In the genomic region with DNA sequence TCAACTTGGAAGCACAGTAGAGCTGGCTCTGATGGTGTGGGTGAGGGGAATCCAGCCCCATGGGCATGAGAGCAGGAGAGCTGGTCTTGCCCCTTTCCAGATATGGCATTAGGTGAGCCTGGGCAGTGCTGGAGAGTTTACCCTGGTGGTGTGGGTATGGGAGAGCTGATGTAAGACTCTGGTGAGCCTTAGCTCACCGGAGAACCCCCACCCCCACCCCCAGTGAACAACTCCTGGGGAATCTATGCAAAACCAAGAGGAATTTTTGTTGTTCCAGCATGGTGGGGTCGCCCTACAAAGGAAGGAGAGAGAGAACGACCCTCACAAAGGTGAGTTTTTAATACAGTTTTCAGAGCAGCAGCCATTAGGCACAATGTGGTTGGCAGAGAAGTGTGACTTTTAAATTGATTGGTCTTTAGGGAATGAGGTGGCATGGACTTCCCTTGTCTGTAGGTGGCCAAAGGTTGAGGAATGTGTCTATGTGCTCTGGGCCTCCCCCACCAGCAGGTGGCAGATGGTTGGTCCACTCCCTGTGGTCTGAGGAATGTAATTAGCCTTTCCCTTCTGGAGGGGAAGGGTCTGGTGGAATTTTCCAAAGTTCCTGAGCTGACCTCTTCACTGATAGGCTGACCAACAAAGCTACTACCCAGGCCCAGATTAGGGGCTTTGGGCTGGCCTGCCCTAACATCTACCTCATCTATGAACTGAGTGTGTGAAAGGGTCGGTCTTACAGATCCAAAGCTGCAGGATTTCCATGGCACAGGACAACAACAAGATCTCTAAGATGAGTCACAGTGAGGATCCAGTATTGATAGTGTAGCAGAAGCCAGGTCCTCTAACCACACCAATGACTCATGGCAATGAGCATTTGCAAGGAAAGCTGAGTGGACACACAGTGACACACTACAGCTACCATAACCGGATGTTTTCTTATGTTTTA, we compare ENCODE assay signal across 8 mouse cellular contexts.
DNase-seq lines count a peak whose midpoint lies in the region; ATAC-seq and TF ChIP-seq lines count a peak whose summit lies in the region.
"Had no signal": no experiment of that assay in that cellular context is flagged by ENCODE, and none has a peak within 500 bp of the region (broad histone marks: within the 10 kb centered on the region; RNA-seq: fewer than 3 reads in every experiment).

No protein-coding gene starts in this region.

- H3K4me3 ChIP-seq in kidney, embryonic 15.5 days (replicated peaks): no peak overlapping the region
- H3K4me3 ChIP-seq in kidney, postnatal 0 days (replicated peaks; ENCODE audit: low read depth, low read length): no peak overlapping the region
- H3K4me3 ChIP-seq: midbrain, embryonic 13.5 days had no signal

- H3K9ac ChIP-seq in kidney, embryonic 15.5 days: no peak overlapping the region
- no peak overlapping the region for H3K9ac ChIP-seq in kidney, postnatal 0 days (ENCODE audit: low read depth, low read length)
- H3K9ac ChIP-seq: midbrain, embryonic 13.5 days had no signal

- 82% methylated on average over 5 of the region's 5 CpGs for WGBS in kidney, embryonic 15.5 days
- 86% methylated on average over 5 of the region's 5 CpGs for WGBS in kidney, postnatal 0 days

- no peak overlapping the region for H3K27ac ChIP-seq in kidney, embryonic 15.5 days
- H3K27ac ChIP-seq in kidney, postnatal 0 days: no peak overlapping the region
- H3K27ac ChIP-seq: midbrain, embryonic 13.5 days had no signal

- no peaks in the 10 kb centered on the region for H3K36me3 ChIP-seq in kidney, embryonic 15.5 days
- H3K36me3 ChIP-seq in kidney, postnatal 0 days (ENCODE audit: insufficient read depth, low read length): no peaks in the 10 kb centered on the region
- H3K36me3 ChIP-seq: midbrain, embryonic 13.5 days had no signal

- no peaks in the 10 kb centered on the region for H3K4me1 ChIP-seq in kidney, embryonic 15.5 days
- H3K4me1 ChIP-seq in kidney, postnatal 0 days (replicated peaks; ENCODE audit: insufficient read depth, low read length): no peaks in the 10 kb centered on the region
- H3K4me1 ChIP-seq: midbrain, embryonic 13.5 days had no signal

- H3K4me2 ChIP-seq in kidney, embryonic 15.5 days: no peak overlapping the region
- H3K4me2 ChIP-seq in kidney, postnatal 0 days (ENCODE audit: low read length): no peak overlapping the region
- H3K4me2 ChIP-seq: midbrain, embryonic 13.5 days had no signal

- H3K9me3 ChIP-seq in kidney, embryonic 15.5 days (replicated peaks): no peaks in the 10 kb centered on the region
- no peaks in the 10 kb centered on the region for H3K9me3 ChIP-seq in kidney, postnatal 0 days (replicated peaks; ENCODE audit: low read length)
- H3K9me3 ChIP-seq: midbrain, embryonic 13.5 days had no signal

- peak; percentile 60 for ATAC-seq in kidney, embryonic 15.5 days (replicated peaks; ENCODE audit: low FRiP score)
- no peak; the same call in 1 of the 2 replicates for ATAC-seq in kidney, postnatal 0 days (replicated peaks; ENCODE audit: low FRiP score, low read depth)
- ATAC-seq in megakaryocyte-erythroid progenitor cell, adult 5-6 weeks (replicated peaks; ENCODE audit: low FRiP score, low TSS enrichment, poor library complexity, severe bottlenecking): peak; percentile 67; the same call in 1 of the 2 replicates
- ATAC-seq: midbrain, embryonic 13.5 days had no signal

- TF ChIP-seq CTCF in kidney, postnatal 0 days (IDR thresholded peaks at IDR 0.05; ENCODE audit: low read depth): peak; percentile 60

- no peak for DNase-seq in kidney, postnatal 14 days
- peak; percentile 82 for DNase-seq in ZHBTc4 (ENCODE audit: low read depth, low spot score)
- no peak for DNase-seq in kidney, postnatal 0 days (ENCODE audit: low spot score)
- no peak for DNase-seq in gastrocnemius, postnatal 4 days (ENCODE audit: low spot score in 2 of 2)
- no peak for DNase-seq in cerebellum, adult 9-10 months

- H3K27me3 ChIP-seq in kidney, embryonic 15.5 days: no peaks in the 10 kb centered on the region
- no peaks in the 10 kb centered on the region for H3K27me3 ChIP-seq in kidney, postnatal 0 days (ENCODE audit: insufficient read depth, low read length)
- H3K27me3 ChIP-seq: midbrain, embryonic 13.5 days had no signal
